10 mouse cellular contexts compared by ENCODE assay signal in genomic region chr1:63967849-63968248, GRCm38 (mm10).
"Had no signal": no experiment of that assay in that cellular context is flagged by ENCODE, and none has a peak within 500 bp of the region (broad histone marks: within the 10 kb centered on the region; RNA-seq: fewer than 3 reads in every experiment).

No protein-coding gene starts in this region.

- DNase-seq: kidney, adult 8-10 months; kidney, postnatal 10 days; kidney, postnatal 36 days; layer of hippocampus, postnatal 36 days; left cerebral cortex, postnatal 4 days; liver, postnatal 0 days; lung, embryonic 14.5 days; right cerebral cortex, postnatal 25 days; spleen, adult 18-20 months; thymus, postnatal 25 days had no signal
